Mouse (Mus musculus): Measurements from ENCODE around the gene Pax6. TPM values are rescaled to one million over a fixed set of nuclear protein-coding genes. Genes with fewer than 3 reads are reported as not detected.

Gene Pax6
- total RNA-seq, 2 experiments from 2014 or later = 8.4 to 8.5 TPM

DNA sequence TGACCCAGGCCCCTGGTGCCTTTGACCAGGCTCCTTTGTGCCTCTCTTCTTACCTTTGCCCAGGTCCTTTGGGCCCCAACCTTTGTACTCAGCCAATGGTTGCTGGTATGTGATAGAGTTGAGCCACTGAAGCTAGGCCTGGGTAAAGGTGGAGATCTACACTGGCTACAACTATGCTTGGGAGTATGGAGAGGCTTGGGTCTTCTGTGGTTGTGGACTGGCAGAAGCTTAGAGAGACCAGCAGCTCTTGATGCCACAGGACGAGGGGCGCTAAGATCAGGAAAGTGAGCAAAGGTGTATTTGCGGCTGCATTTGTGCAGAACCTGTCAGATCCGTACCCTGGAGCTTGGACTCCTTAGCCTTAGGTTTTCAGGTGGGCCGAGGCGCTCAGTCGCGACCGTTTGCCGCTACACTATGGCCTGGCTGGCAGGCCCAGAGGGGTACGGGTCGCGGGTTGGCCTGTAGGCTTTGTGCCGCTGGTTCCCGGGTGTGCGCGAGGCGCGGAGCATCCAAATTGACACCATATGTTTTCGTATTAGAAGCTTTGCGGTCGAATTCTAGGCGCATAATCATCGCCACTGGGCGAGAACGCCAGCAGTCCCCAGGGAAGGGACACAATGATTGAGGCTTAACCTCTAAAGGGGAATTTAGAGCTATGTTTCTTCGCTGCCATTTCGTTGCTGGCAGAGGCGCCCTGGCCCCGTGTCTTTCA is 12.5 kb downstream of the Pax6 start:
- intact Hi-C loops (cut with DNase I) = no loop called here

DNA sequence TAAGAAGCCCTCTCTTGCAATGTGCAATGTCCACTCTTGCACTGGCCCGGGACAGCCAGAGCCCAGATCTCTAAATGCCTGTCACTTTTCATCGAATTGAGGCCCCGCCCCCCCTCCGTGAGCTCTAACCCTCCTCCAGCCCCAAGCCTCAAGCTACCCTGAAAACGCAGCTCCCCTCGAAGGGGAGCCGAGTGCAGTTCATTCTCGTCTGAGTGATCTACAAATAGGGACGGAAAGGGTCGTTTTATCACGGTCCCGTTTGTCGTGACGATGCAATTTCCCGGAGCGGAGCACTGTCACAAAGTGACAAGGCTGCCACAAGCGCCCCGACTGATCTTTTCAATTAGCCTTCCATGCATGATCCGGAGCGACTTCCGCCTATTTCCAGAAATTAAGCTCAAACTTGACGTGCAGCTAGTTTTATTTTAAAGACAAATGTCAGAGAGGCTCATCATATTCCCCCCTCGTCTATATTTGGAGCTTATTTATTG is 13.4 kb downstream of the Pax6 start:
- intact Hi-C loops (cut with DNase I) = no loop called here
- DNase-seq (ENCODE audit: low spot score in 2 of 2) = no peak

More for the DNA sequence above, 12.5 kb downstream of the Pax6 start:
- no peak for DNase-seq (ENCODE audit: low spot score in 2 of 2)

DNA sequence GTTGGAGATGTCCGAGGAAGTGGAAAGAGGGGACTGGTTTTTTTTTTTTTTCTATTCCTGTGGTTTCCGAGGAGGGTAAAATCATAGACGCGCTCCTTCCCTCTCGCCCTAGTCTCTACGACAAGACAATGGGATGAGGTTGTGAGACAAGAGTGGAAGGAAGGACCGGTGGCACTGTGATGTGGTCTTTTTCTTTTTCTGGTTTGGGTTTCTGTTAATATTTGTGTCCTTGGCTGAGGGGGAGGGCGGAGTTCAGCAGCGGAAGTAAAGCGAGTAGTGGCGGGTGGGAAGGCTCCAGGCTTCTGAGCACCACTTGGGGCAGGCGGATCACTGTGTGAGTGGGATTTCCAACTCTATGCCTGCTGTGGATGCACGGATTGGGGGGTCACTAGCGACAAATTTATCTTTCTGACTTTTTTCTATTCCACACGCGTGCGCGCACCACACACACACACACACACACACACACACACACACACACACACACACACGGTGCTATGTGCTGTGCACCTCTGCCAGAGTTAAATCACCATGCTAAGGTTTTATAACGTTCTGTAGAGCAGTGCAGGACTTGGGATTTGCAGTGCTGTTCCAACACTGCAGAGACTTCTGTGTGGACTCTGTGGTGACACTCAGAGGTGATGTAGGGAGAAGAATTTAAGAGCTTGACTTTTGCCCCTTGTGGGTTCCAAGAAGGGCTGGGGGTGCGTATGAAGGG is 14.1 kb downstream of the Pax6 start:
- intact Hi-C loops (cut with DNase I) = no loop called here
- no peak for DNase-seq (ENCODE audit: low spot score in 2 of 2)

DNA sequence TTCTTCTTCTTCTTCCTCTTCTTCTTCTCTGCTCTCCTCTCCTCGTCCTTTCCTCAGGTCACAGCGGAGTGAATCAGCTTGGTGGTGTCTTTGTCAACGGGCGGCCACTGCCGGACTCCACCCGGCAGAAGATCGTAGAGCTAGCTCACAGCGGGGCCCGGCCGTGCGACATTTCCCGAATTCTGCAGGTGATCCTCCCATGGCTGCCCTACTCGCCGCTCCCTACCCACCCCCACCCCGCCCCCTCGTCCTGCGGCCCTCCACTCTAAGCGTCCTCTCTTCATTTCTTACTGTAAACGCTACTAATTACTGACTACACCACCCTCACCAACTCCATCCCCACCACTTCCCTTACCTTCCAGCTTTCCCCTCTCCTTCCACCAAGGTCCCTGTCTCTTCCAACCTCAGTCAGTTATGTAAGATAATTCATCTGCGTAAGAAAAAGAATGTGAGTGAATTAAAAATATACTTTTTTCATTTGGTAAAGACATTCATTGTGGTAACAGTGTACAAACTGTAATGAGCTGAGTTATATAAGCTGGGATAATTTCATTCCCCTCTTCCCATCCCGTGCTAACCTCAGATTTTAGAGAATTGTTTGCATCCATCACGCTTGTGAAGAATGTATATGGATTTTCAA is 15.2 kb downstream of the Pax6 start:
- no peak for DNase-seq (ENCODE audit: low spot score in 2 of 2)
- intact Hi-C loops (cut with DNase I) = no loop called here

DNA sequence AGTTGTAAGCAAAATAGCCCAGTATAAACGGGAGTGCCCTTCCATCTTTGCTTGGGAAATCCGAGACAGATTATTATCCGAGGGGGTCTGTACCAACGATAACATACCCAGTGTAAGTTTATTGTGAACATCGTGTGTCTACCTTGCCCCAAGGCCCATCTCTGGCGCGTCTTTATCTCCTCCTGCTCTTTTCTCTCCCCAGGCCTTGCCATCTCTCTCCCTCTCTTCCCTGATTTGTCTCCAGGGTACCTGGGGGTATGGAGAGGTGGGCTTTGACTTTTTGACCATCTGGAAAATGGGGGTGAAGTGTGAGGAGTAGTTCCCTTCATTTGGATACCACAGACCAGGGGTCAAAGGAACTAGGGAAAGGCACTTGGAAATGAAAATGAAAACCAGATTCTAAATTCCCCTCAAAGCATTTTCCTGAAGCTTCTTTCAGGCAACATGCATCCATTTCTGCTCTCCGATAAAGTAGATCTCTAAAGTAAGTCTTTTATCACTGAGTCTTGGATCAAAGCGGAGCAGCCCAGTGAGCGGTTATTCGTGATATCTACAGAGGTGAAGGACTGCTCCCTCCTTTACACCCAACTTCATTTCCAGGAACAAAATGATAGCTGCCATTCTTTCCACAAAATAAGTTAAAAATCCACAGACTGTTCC is 16.4 kb downstream of the Pax6 start:
- intact Hi-C loops (cut with DNase I) = loop anchor here (5.0 kb wide), 1 partner anchor 217 kb away; the partner anchor contains the start of genes Elp4 and Immp1l

DNA sequence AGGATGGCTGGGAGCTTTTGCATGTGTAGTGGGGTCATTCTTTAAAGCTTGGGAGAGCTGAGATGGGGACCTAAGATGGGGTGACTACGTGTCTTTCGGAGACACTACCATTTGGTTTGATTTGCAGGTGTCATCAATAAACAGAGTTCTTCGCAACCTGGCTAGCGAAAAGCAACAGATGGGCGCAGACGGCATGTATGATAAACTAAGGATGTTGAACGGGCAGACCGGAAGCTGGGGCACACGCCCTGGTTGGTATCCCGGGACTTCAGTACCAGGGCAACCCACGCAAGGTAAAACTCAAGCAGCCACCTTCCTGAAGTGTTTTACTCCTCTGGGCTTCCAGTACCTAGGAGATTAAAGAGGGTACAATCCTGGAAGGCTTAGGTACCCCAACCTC is 17.0 kb downstream of the Pax6 start:
- intact Hi-C loops (cut with DNase I) = loop anchor here (5.0 kb wide), 1 partner anchor 217 kb away; the partner anchor contains the start of genes Elp4 and Immp1l
- DNase-seq (ENCODE audit: low spot score in 2 of 2) = no peak

More for the DNA sequence above, 16.4 kb downstream of the Pax6 start:
- no peak for DNase-seq (ENCODE audit: low spot score in 2 of 2)

DNA sequence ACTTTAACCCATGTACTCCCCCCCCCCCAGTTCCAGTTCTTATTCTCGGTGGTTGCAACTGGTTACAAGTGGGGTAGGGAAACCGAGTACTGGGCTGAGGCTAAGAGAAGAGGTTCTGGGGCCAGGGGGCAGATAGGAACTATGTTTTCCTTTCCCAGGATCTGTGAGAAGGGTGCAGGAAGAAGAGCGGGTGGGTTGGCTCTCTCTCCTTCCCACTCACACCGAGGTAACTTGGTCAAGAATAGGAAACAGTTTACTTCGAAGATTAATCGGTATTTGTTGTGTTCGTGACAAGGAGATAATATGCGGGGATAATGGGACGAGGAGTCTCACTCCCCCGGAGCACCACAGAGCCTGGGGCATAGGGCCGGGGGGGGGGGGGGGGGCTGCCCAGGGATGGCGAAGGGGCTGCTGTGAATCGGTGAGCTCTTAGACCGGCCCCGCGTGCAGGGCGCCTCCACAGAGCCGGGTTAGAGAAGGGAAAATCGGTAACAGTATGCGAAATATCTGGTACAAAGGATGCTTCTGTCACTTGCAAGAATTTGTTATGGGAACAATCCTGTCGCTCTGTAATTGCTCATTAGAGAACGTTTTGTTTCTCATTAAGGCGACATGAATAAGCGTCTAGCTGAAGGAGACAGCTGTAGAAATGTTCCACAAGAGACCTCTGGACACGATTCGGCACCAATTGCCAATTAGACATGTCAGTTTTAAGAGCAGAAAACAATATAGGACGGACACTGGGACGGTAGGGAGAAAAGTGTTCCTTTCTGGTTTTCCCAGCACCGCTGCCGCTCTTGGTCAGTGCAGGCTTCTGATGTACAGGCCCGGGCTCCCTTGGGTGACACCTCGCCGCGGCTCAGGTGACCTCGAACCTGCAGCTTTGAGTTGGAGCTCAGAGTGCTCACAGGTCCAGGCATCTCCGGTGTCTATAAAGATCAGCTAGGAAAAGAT is 17.9 kb downstream of the Pax6 start:
- no peak for DNase-seq (ENCODE audit: low spot score in 2 of 2)
- intact Hi-C loops (cut with DNase I) = loop anchor here (5.0 kb wide), 1 partner anchor 216 kb away; the partner anchor contains the start of genes Elp4 and Immp1l

DNA sequence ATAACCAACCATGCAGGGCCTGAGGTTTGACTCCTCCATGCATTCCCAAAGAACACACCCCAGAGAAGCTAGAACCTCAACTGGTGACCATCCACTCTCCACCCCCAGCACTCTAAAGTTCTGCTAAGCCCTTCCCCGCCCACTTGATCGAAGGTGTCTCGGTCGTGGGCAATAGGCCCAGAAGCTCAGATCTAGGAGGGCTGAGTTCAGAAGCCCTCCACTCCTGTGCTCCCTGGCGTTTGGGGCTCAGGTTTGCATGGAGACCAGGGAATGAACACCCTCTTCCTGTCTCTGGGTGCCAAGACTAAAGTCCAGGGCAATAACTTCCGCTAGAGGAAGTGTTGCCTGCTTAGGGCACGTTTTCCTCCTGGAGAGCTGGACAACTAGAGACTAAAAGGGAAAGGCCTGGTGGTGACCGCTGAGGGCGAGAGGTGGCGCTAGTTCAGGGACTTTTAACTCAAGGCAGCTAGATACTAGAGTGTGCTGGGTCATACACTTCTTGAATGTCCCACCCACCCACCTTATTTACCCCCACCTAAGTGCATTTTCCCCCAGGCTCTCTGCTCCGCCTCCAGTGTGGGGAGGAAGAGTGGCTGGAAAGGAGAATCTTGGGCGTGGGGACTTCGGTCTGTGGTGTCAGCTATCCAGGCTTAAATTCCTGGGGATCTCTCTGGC is 18.8 kb downstream of the Pax6 start:
- intact Hi-C loops (cut with DNase I) = loop anchor here (5.0 kb wide), 1 partner anchor 215 kb away; the partner anchor contains the start of genes Elp4 and Immp1l
- no peak for DNase-seq (ENCODE audit: low spot score in 2 of 2)

DNA sequence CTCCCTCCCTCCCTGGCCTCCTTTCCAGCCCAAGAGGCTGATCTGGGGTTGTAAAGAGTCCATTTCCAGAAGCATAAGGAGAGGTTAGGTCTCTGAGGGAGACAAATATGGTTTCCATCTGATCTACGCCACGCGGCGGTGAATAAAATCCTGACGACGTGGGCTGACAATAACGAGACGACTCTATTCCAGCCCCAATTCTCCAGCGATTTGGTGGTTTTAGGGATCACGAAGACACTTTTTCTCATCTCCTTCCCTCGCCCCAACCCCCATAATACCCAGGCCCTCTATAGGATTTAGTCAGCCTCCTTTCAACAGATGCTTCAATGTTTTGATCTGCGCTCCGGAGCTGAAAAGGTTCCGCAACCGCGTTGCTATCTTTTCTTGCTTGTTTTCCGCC is 19.3 kb downstream of the Pax6 start:
- DNase-seq (ENCODE audit: low spot score in 2 of 2) = no peak
- intact Hi-C loops (cut with DNase I) = loop anchor here (5.0 kb wide), 1 partner anchor 214 kb away; the partner anchor contains the start of genes Elp4 and Immp1l

DNA sequence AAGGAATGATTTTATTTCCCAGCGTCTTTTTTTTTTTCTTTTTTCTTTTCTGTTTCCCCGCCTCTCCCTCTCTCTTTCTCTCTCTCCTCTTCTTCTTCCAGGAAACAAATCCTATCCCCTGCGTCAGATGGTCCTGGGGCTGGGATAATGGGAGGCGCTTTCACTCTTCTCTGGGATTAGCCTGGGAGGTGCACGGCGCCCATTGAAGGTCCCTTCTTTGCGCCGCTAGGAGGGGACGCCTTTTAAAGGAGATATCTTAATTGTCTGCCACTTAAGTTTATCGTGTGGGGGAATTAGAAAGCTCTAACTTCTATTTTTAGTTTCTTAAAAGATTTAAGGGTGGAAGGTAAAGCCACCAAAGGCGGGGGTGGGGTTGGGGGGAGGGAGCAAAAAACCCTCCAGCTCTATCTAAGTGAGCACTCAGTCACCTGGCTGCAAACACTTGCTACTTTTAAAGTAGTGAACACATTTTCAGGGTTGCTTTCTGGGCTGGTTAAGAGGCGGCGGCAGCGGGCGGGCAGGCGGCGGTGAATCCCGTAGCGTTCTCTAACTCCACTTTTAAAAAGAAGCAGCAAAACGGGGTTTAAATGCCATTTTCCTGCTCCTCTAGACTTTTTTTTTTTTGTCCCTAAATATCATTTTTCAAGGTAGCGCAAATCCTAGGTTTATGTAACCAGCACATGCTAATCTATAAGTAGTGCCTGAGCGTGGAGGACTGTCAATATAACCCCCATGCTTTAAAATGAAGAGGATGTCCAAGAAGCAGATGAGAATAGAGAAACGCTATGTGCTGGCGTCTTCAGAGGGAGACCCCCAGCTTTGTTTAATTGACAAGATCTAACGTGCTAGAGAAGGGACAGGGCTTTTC is 20.0 kb downstream of the Pax6 start:
- no peak for DNase-seq (ENCODE audit: low spot score in 2 of 2)
- intact Hi-C loops (cut with DNase I) = loop anchor here (5.0 kb wide), 1 partner anchor 214 kb away; the partner anchor contains the start of genes Elp4 and Immp1l

DNA sequence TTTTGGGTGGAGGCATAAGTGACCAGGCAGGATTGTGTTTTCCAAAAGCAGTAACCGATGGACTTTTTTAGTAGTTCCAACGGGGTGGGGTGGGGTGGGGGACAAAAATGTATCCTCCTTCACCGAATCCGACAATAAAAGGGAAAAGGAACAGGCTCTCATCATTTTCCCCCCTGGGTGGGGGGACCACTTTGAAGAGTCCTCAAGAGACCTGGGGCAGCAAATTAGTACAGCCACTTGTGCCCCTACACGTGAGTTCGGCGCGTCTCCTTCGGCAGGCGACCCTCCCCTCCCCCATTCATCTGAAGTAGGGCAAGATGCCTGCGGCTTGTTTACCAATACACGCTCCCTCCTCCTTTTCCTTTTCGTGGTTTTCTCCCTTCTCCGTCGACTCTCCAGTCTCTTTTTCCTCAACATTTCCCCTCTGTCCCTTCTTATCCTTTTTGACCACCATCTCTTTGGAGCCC is 20.6 kb downstream of the Pax6 start:
- no peak for DNase-seq (ENCODE audit: low spot score in 2 of 2)
- intact Hi-C loops (cut with DNase I) = loop anchor here (5.0 kb wide), 1 partner anchor 213 kb away; the partner anchor contains the start of genes Elp4 and Immp1l

DNA sequence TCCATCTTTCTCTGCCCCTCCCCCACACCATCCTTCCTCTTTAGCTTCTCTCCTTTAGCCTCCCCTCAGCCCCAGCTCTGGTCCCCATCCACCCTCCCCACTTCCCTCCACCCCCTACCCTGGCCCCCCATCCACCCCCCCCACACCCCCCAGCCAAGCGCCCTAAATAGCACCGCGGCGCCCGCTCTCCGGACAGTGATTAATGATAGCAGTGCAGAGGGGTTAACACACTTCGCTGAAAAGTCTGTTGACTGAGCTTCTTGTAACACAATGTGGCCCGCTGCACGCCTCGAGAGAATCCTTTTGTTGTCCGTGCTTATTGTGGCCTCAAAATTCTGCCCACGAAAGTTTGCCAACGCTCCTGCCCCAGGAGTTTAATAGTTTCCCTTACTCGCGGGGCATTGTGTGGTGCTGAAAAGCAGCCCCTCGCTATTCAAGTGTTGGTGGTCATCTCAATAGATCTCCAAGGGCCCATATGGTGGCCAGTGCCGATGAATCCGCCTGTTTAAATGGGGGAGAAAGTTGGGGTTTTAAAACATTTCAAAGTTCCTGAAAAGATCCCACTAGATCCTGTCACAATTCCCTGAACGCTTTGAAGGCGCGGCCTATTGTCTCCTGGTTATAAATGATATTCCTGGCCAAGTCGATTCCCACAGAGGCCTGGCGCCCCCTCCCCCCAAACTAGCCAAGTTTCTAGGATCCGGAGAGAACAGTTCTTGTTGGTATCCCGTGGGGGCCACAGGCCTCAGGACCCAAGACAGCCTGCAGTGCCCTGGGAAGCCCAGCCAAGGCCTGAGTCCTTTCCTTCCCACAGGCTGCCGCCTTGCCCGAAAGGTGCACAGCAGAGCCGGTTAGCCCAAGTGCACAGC is 21.3 kb downstream of the Pax6 start:
- DNase-seq (ENCODE audit: low spot score in 2 of 2) = no peak
- intact Hi-C loops (cut with DNase I) = loop anchor here (1.0 to 5.0 kb wide), 2 partner anchors 20 to 212 kb away; partner anchors contain the start of genes Elp4 and Immp1l

DNA sequence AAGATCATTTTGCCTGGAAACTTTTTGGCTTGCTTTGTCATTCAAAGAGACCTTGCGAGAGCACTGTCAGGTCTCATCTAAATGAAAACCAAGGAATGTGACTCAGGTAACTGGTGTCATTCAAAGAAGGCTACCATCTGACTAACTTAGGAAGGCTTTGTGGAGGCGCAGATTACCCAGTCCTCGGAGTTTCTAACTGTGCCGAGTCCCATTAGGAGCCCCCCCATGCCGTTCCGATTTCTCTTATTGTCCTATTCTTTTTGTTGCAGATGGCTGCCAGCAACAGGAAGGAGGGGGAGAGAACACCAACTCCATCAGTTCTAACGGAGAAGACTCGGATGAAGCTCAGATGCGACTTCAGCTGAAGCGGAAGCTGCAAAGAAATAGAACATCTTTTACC is 22.6 kb downstream of the Pax6 start:
- no peak for DNase-seq (ENCODE audit: low spot score in 2 of 2)
- intact Hi-C loops (cut with DNase I) = no loop called here

DNA sequence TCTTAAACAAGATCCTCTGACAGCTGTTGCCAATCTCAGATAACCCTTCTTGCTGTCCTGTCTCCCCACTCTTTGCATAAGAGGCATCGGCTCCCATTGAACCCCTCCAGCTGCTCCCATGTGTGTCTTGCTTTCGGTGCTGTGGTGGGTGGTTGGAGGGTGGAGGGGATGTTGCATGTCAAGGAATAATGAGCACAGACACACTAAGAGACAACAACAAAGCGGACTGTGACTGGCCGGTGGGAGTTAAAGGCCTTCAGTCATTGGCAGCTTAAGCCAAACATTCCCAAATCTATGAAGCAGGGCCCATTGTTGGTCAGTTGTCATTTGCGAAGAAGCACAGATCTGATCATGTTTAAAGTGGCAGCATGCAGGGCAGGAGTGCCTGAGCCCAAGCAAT is 29.0 kb downstream of the Pax6 start:
- intact Hi-C loops (cut with DNase I) = no loop called here
- DNase-seq (ENCODE audit: low spot score in 2 of 2) = no peak

DNA sequence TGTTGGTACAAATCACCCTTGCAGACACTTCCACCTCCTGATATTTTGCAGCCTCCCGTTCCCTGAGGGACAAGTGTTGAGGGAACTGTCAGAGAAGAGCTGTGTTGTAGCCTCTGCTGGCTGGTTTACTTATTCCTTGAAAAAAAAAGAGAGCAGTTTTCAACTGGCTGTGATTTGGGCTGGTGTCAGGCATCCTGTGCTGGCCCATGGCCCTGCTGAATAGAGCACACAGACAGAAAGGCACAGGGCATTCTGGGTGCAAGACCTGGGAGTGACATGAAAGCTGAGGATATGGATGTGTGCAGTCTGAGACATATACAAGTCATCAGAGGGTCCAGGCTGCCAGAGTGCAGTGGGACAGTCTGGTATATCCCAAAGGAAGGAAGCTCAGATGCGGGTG is 29.9 kb downstream of the Pax6 start:
- intact Hi-C loops (cut with DNase I) = no loop called here
- DNase-seq (ENCODE audit: low spot score in 2 of 2) = no peak

DNA sequence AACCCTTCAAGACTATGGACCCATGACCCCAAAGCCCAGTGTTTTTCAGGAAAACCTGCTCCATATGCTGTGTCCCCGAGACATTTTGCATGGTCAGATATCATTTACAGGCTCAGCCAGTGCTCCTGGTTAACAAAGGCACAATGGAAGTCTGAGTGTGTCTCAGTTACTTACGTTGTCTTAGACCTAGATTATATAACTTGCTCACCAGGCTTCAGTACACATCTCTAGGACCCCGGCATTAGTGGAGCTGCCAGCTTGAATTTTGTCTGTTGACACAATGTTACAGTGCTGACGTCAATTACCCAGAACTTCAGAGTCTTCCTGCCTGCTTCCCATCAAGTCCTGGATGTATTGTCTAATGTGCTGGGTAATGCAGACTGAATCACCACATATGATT is 33.1 kb downstream of the Pax6 start:
- no peak for DNase-seq (ENCODE audit: low spot score in 2 of 2)
- intact Hi-C loops (cut with DNase I) = no loop called here
